Mouse (Mus musculus) embryonic facial prominence, embryonic 14.5 days (tissue): ENCODE results near the gene Gatd1. TPM values are rescaled to one million over a fixed set of nuclear protein-coding genes. Genes with fewer than 3 reads are reported as not detected.

Source experiments
- ATAC-seq: fragments of 200-750 bp; cut with Nextera tagmentation; 2 replicates; pipeline ENCODE4 v1.8.0; 2017; ENCODE audit warnings: low read depth, moderate number of reproducible peaks, moderate TSS enrichment
- DNase-seq: peaks from one replicate; pipeline ENCODE4 v3.0.0-alpha.2; 2015; ENCODE audit warnings: low spot score
- H3K27ac ChIP-seq: fragments of 300-500 bp; sonication (generic); replicated peaks from 2 replicates; pipeline ENCODE4 v1.5.1; 2014; ENCODE audit warnings: low read depth, mild to moderate bottlenecking, low read length, moderate library complexity
- H3K27me3 ChIP-seq: fragments of 300-500 bp; sonication (generic); replicated peaks from 2 replicates; pipeline ENCODE4 v1.6.1; 2014; ENCODE audit warnings: low read length; ENCODE audit not compliant: control insufficient read depth, insufficient read depth
- H3K36me3 ChIP-seq: fragments of 300-500 bp; sonication (generic); 2 replicates; pipeline ENCODE4 v1.6.1; 2014; ENCODE audit warnings: low read length, mixed read lengths; ENCODE audit not compliant: control insufficient read depth, insufficient read depth
- H3K4me1 ChIP-seq: fragments of 300-500 bp; sonication (generic); 2 replicates; pipeline ENCODE4 v1.6.1; 2014; ENCODE audit warnings: antibody characterized with exemption, low read length; ENCODE audit not compliant: control insufficient read depth, insufficient read depth
- H3K4me2 ChIP-seq: fragments of 300-500 bp; sonication (generic); 2 replicates; pipeline ENCODE4 v1.6.1; 2014; ENCODE audit warnings: low read depth, mild to moderate bottlenecking, low read length, moderate library complexity, mixed read lengths
- H3K4me3 ChIP-seq: fragments of 300-500 bp; sonication (generic); 2 replicates; pipeline ENCODE4 v1.5.1; 2014; ENCODE audit warnings: low read depth, mild to moderate bottlenecking, low read length
- H3K9ac ChIP-seq: fragments of 300-500 bp; sonication (generic); 2 replicates; pipeline ENCODE4 v1.6.1; 2014; ENCODE audit warnings: low read depth, mild to moderate bottlenecking, low read length, moderate library complexity, mixed read lengths
- H3K9me3 ChIP-seq: fragments of 300-500 bp; sonication (generic); 2 replicates; pipeline ENCODE4 v1.6.1; 2016; ENCODE audit warnings: low read length; ENCODE audit not compliant: control insufficient read depth
- WGBS: fragments of 180-500 bp; shearing (Covaris S2); extraction: QIAGEN DNeasy Blood & Tissue Kit; methylation state at CpG from one replicate; pipeline ENCODE4 v1.1.7; 2014; 5-methylcytosine and 5-hydroxymethylcytosine counted together
- polyA plus RNA-seq: library from polyadenylated mRNA; unstranded; fragments of >200 nt; fragmentation: Nextera tagmentation; extraction: Ambion mirVana; gene quantifications from 2 replicates; pipeline ENCODE4 v1.2.1, GENCODE M21; 2014

Gatd1 gene
- polyA plus RNA-seq, 1 experiment from 2014 or later: 37.1 TPM

DNA sequence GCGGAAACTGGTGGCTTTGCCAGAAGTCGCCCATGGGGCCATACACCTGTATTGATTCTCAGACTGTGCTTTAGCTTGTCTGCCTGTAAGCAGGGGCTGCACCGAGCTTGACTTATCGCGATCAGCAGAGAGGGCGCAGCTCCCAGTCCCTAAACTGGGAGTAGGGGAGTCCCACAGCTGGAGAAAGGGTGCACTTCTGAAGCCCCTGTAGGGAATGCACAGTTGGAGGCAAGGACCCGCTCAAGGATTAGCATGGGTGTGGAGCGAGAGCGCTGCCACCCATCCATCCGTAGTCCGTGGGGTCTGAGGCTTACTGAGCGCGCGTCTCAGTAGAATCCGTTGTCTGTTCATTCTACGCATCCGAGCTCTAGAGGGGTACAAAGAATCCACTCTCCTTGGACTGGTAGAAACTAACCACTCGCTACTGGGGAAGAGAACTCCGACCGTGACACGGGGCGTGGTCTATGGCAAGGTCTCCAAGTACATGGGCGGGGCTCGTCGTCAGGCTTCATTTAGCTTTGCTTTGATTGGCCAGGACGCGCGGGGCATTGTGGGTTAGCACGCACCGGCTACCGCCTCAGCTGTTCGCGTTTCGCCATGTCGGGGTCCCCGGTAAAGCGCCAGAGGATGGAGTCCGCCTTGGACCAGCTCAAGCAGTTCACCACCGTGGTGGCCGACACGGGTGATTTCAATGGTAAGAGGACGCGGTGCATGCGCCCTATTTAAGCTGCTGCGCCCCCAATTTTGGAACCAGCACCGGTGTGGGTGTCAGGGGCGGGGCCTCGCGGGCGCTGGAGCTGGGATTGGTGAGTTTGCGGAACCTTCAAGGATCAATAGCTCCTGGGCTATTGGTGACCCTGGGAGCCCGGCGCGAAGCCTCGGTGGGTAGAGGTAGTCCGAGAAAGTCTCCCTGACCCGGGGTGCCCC is 22.0 kb downstream of the Gatd1 start, which contains the start of gene Taldo1:
Taldo1 (plus strand) TSS at position 575 of the 927 bp plus-strand sequence.
- DNase-seq (peak; percentile 98), ATAC-seq (peak; percentile 95)
- under 1% methylated on average over 57 of the region's 57 CpGs for WGBS
- Histone ChIP-seq H3K36me3 (peaks cover 11% of the 10 kb centered on the region), H3K27me3 (no peaks in the 10 kb centered on the region), H3K4me1 (peaks cover 8% of the 10 kb centered on the region), H3K4me3 (peak within 1 kb of the TSS; percentile 73), H3K27ac (peak within 1 kb of the TSS; percentile 76), H3K4me2 (peak within 1 kb of the TSS; percentile 93), H3K9me3 (no peaks in the 10 kb centered on the region), H3K9ac (peak within 1 kb of the TSS; percentile 70)

- H3K4me3 ChIP-seq: no peak overlapping the region
- no peaks in the 10 kb centered on the region for H3K36me3 ChIP-seq
- H3K4me1 ChIP-seq: peaks cover 8% of the 10 kb centered on the region
- H3K27me3 ChIP-seq: no peaks in the 10 kb centered on the region
- H3K4me2 ChIP-seq: peak overlapping the region; percentile 93; the same call in 1 of the 2 replicates
- H3K9me3 ChIP-seq: no peaks in the 10 kb centered on the region
- H3K9ac ChIP-seq: no peak overlapping the region
- WGBS: 59% methylated on average over 9 of the region's 9 CpGs
- DNase-seq (no peak), ATAC-seq (no peak)
- no peak overlapping the region for H3K27ac ChIP-seq
Measured at GRCm38 (mm10) chr7:141390326-141391259, 23.3 kb downstream of the Gatd1 start.

- WGBS: 68% methylated on average over 3 of the region's 3 CpGs
- Histone ChIP-seq H3K36me3 (no peaks in the 10 kb centered on the region), H3K27ac (no peak overlapping the region), H3K27me3 (no peaks in the 10 kb centered on the region), H3K4me1 (peaks cover 8% of the 10 kb centered on the region), H3K4me2 (no peak overlapping the region), H3K9ac (no peak overlapping the region), H3K9me3 (no peaks in the 10 kb centered on the region), H3K4me3 (no peak overlapping the region)
- DNase-seq (no peak), ATAC-seq (no peak)
Measured at GRCm38 (mm10) chr7:141388487-141389109, 25.3 kb downstream of the Gatd1 start.

- H3K4me3 ChIP-seq: no peak overlapping the region
- DNase-seq (no peak), ATAC-seq (no peak)
- no peak overlapping the region for H3K4me2 ChIP-seq
- 47% methylated on average over 2 of the region's 2 CpGs for WGBS
- H3K27ac ChIP-seq: no peak overlapping the region
- peaks cover 6% of the 10 kb centered on the region for H3K4me1 ChIP-seq
- H3K9ac ChIP-seq: no peak overlapping the region
- no peaks in the 10 kb centered on the region for H3K27me3 ChIP-seq
- H3K9me3 ChIP-seq: no peaks in the 10 kb centered on the region
- H3K36me3 ChIP-seq: no peaks in the 10 kb centered on the region
Measured at GRCm38 (mm10) chr7:141387807-141388486, 26.0 kb downstream of the Gatd1 start.

GRCm38 (mm10) chr7:141381068-141381835 is 32.7 kb downstream of the Gatd1 start:
- Histone ChIP-seq H3K4me1 (no peaks in the 10 kb centered on the region), H3K4me3 (no peak overlapping the region), H3K9ac (no peak overlapping the region), H3K27ac (no peak overlapping the region), H3K36me3 (no peaks in the 10 kb centered on the region), H3K9me3 (no peaks in the 10 kb centered on the region), H3K27me3 (no peaks in the 10 kb centered on the region), H3K4me2 (no peak overlapping the region)
- no peak for ATAC-seq
- no peak for DNase-seq
- WGBS: 70% methylated on average over 4 of the region's 4 CpGs

GRCm38 (mm10) chr7:141379584-141379983 is 34.4 kb downstream of the Gatd1 start:
- Histone ChIP-seq H3K27me3 (no peaks in the 10 kb centered on the region), H3K36me3 (no peaks in the 10 kb centered on the region), H3K4me1 (no peaks in the 10 kb centered on the region), H3K4me2 (no peak overlapping the region), H3K4me3 (no peak overlapping the region), H3K9ac (no peak overlapping the region), H3K9me3 (no peaks in the 10 kb centered on the region), H3K27ac (no peak overlapping the region)
- ATAC-seq (no peak), DNase-seq (no peak)
- 56% methylated on average over 4 of the region's 4 CpGs for WGBS

- Histone ChIP-seq H3K27ac (no peak overlapping the region), H3K4me2 (no peak overlapping the region), H3K36me3 (no peaks in the 10 kb centered on the region), H3K9ac (no peak overlapping the region), H3K4me1 (no peaks in the 10 kb centered on the region), H3K27me3 (no peaks in the 10 kb centered on the region), H3K4me3 (no peak overlapping the region), H3K9me3 (no peaks in the 10 kb centered on the region)
- DNase-seq: no peak
- ATAC-seq: no peak
Measured at GRCm38 (mm10) chr7:141374399-141374798, 39.5 kb downstream of the Gatd1 start.
